Mouse (Mus musculus) hindbrain, embryonic 16.5 days (tissue): ENCODE results near the gene Mast4. TPM values are rescaled to one million over a fixed set of nuclear protein-coding genes. Genes with fewer than 3 reads are reported as not detected.
A peak's percentile ranks its signal among the peaks of the same experiment; 100 is the strongest.

Experiments used
- ATAC-seq: fragments of 200-750 bp; cut with Nextera tagmentation; 2 replicates; pipeline ENCODE4 v1.8.0; 2017; ENCODE audit warnings: moderate TSS enrichment, moderate library complexity
- H3K27ac ChIP-seq: fragments of 300-500 bp; sonication (generic); 2 replicates; pipeline ENCODE4 v1.5.1; 2014; ENCODE audit warnings: low read depth, mild to moderate bottlenecking, control low read depth, low read length, moderate library complexity
- H3K27me3 ChIP-seq: fragments of 300-500 bp; sonication (generic); replicated peaks from 2 replicates; pipeline ENCODE4 v1.6.1; 2014; ENCODE audit warnings: low read length; ENCODE audit not compliant: control insufficient read depth, insufficient read depth
- H3K36me3 ChIP-seq: fragments of 300-500 bp; sonication (generic); 2 replicates; pipeline ENCODE4 v1.6.1; 2014; ENCODE audit warnings: mild to moderate bottlenecking, low read length, moderate library complexity, mixed read lengths; ENCODE audit not compliant: control insufficient read depth, insufficient read depth
- H3K4me1 ChIP-seq: fragments of 300-500 bp; sonication (generic); 2 replicates; pipeline ENCODE4 v1.6.1; 2014; ENCODE audit warnings: low read depth, low read length; ENCODE audit not compliant: control insufficient read depth, insufficient read depth
- H3K4me2 ChIP-seq: fragments of 300-500 bp; sonication (generic); 2 replicates; pipeline ENCODE4 v1.6.1; 2014; ENCODE audit warnings: mild to moderate bottlenecking, low read length, control low read depth, moderate library complexity
- H3K4me3 ChIP-seq: fragments of 300-500 bp; sonication (generic); 2 replicates; pipeline ENCODE4 v1.5.1; 2014; ENCODE audit warnings: mild to moderate bottlenecking, low read length, control low read depth, moderate library complexity
- H3K9ac ChIP-seq: fragments of 300-500 bp; sonication (generic); 2 replicates; pipeline ENCODE4 v1.6.1; 2014; ENCODE audit warnings: low read depth, mild to moderate bottlenecking, control low read depth, low read length, moderate library complexity
- H3K9me3 ChIP-seq: fragments of 300-500 bp; sonication (generic); 2 replicates; pipeline ENCODE4 v1.6.1; 2014; ENCODE audit warnings: mild to moderate bottlenecking, low read length, moderate library complexity; ENCODE audit not compliant: control insufficient read depth
- WGBS: fragments of 180-500 bp; shearing (Covaris S2); extraction: QIAGEN DNeasy Blood & Tissue Kit; methylation state at CpG from one replicate; pipeline ENCODE4 v1.1.7; 2014; 5-methylcytosine and 5-hydroxymethylcytosine counted together
- polyA plus RNA-seq: library from polyadenylated mRNA; unstranded; fragments of >200 nt; fragmentation: Nextera tagmentation; extraction: Ambion mirVana; gene quantifications from 2 replicates; pipeline ENCODE4 v1.2.1, GENCODE M21; 2015

Gene Mast4
- polyA plus RNA-seq, 1 experiment from 2014 or later, result 24.6 TPM

DNA sequence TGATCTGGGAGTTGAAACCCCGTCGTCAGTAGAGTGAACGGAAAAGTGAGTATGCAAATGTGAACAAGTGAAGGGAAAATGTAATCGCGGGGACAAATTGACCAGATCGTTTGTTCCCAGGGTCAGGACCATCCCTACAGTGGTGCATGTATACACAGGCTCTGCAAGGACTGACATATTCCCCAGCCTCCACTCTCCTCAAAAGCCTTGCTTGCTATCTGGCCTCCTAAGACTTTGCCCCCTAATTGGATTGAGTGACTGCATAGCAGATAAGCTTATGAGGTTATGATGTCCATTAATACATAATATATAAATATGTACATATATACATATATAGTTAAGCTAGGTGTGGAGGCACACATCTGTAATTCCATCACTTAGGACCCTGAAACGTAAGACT lies 388.8 kb downstream of the Mast4 start:
- ATAC-seq, result no peak
- peaks cover 6% of the 10 kb centered on the region; the same call in 1 of the 2 replicates for H3K4me1 ChIP-seq
- no peaks in the 10 kb centered on the region for H3K27me3 ChIP-seq
- no peak overlapping the region for H3K4me2 ChIP-seq
- H3K36me3 ChIP-seq, result no peaks in the 10 kb centered on the region
- no peak overlapping the region for H3K9ac ChIP-seq
- WGBS, result 83% methylated on average over 7 of the region's 7 CpGs
- no peak overlapping the region for H3K27ac ChIP-seq
- no peak overlapping the region for H3K4me3 ChIP-seq
- no peaks in the 10 kb centered on the region for H3K9me3 ChIP-seq

DNA sequence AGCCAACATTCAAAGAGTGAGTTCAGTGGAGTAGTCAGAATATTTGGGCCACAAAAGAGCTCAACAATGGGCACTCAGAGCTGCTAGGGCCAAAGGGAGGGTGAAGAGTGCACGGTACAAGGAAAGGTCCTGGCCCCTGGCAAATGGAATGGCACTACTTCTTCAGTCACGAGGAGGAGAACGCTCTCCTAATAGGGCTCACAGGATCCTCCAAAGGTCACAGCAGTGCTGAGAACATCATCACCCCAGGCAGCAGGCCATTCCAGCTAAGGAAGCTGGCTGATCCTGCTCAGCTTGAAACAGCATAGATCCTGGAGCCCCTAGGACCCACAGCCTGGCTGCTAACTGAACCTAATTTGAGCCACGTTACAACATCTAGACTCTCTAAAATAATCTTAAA lies 389.8 kb downstream of the Mast4 start:
- H3K4me2 ChIP-seq, result no peak overlapping the region
- H3K27me3 ChIP-seq, result no peaks in the 10 kb centered on the region
- H3K4me1 ChIP-seq, result peaks cover 6% of the 10 kb centered on the region; the same call in 1 of the 2 replicates
- WGBS, result 72% methylated on average over 4 of the region's 4 CpGs
- no peak overlapping the region for H3K9ac ChIP-seq
- H3K9me3 ChIP-seq, result no peaks in the 10 kb centered on the region
- H3K4me3 ChIP-seq, result no peak overlapping the region
- ATAC-seq, result no peak
- H3K27ac ChIP-seq, result no peak overlapping the region
- H3K36me3 ChIP-seq, result no peaks in the 10 kb centered on the region

DNA sequence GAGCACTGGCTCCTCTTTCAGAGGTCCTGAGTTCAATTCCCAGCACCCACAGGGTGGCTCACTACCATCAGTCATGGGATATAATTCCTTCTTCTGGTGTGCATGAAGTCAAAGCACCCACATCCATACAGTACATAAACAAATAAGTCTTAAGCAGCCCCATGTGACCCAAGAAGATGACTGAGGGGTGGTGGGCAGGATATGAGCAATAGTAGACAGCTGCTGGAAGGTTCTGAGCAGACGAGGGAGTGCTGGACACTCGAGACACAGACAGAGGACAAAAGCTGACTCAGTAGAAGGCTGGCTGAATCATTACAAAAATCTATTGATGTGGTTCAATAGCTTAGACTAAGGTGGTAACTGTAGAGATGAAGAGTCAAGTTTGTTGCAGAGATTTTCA lies 391.7 kb downstream of the Mast4 start:
- Histone ChIP-seq H3K27me3 (no peaks in the 10 kb centered on the region), H3K36me3 (no peaks in the 10 kb centered on the region), H3K9ac (no peak overlapping the region), H3K27ac (no peak overlapping the region), H3K9me3 (no peaks in the 10 kb centered on the region), H3K4me1 (peaks cover 6% of the 10 kb centered on the region; the same call in 1 of the 2 replicates), H3K4me2 (no peak overlapping the region), H3K4me3 (no peak overlapping the region)
- 87% methylated on average over 2 of the region's 2 CpGs for WGBS
- ATAC-seq, result no peak

DNA sequence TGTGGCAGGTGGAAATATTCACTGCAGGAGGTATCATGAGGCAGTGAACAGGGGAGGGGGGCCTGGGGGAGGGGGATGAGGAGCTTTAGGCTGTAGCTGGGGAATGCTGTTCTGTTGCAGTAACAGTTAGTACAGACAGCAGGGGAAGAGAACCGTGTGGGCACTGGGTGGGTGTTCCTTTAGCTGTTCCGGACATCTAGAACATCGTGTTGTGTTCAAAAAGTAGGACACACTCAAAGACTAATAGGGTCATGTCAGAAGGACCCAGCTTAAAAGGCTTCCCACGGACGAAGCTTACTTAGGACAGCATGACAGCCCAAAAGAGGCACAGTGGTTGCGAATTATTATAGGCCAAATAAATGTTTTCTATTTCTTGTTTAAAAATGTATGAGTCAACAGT lies 393.8 kb downstream of the Mast4 start:
- Histone ChIP-seq H3K4me2 (no peak overlapping the region), H3K36me3 (no peaks in the 10 kb centered on the region), H3K9ac (no peak overlapping the region), H3K4me1 (no peaks in the 10 kb centered on the region), H3K27ac (no peak overlapping the region), H3K9me3 (no peaks in the 10 kb centered on the region), H3K4me3 (no peak overlapping the region), H3K27me3 (no peaks in the 10 kb centered on the region)
- ATAC-seq, result no peak
- 88% methylated on average over 6 of the region's 6 CpGs for WGBS

GRCm38 (mm10) chr13:102936233-102936632 lies 398.1 kb downstream of the Mast4 start:
- H3K4me2 ChIP-seq, result no peak overlapping the region
- H3K27me3 ChIP-seq, result no peaks in the 10 kb centered on the region
- no peaks in the 10 kb centered on the region for H3K9me3 ChIP-seq
- H3K4me1 ChIP-seq, result no peaks in the 10 kb centered on the region; the same call in 1 of the 2 replicates
- no peaks in the 10 kb centered on the region for H3K36me3 ChIP-seq
- H3K4me3 ChIP-seq, result no peak overlapping the region
- ATAC-seq, result no peak
- H3K9ac ChIP-seq, result no peak overlapping the region
- H3K27ac ChIP-seq, result no peak overlapping the region
- 98% methylated on average over 2 of the region's 2 CpGs for WGBS

DNA sequence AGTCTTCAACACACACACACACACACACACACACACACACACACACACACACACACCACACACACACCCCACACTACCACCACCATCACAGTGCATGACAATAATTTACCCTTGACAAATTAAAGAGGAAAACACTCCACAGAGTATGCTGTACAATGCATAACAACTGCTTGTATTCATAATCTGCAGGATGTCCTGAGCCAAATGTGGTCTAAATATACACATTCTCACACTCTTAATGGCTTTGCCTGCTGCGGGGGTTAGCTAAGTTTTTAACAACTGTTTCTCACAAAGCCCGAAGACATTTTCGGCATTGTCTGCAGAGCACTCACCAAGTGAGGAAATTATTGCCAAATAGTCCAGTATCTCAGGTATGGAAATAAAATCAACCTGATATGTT lies 398.5 kb downstream of the Mast4 start:
- Histone ChIP-seq H3K36me3 (no peaks in the 10 kb centered on the region), H3K27me3 (no peaks in the 10 kb centered on the region), H3K27ac (no peak overlapping the region), H3K4me2 (no peak overlapping the region), H3K9me3 (no peaks in the 10 kb centered on the region), H3K4me1 (no peaks in the 10 kb centered on the region; the same call in 1 of the 2 replicates), H3K9ac (no peak overlapping the region), H3K4me3 (no peak overlapping the region)
- no peak for ATAC-seq
- 76% methylated on average over 3 of the region's 3 CpGs for WGBS

DNA sequence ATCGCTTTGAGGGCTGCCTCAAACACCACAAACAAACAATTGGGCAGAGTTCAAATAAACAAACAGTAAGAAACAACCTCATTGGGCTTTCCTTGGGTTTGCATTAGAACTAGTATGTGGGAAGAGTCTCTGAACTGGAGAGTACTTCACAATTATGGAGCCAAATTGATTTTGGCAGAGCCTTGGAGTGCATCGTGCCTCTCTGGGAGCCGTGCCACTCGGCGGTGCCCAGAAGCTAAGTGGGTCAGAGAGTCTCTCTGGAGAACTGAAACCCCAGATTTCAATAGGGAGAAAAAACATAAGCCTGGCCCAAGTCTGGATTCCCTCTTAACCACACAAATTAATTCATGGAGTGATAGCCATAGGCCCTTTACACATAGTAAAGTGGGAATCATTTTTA lies 400.6 kb downstream of the Mast4 start:
- Histone ChIP-seq H3K36me3 (no peaks in the 10 kb centered on the region), H3K9ac (no peak overlapping the region), H3K4me2 (no peak overlapping the region), H3K27ac (no peak overlapping the region), H3K9me3 (no peaks in the 10 kb centered on the region), H3K27me3 (no peaks in the 10 kb centered on the region), H3K4me3 (no peak overlapping the region), H3K4me1 (no peaks in the 10 kb centered on the region; the same call in 1 of the 2 replicates)
- ATAC-seq, result peak; percentile 68; the same call in 1 of the 2 replicates
- WGBS, result 77% methylated on average over 5 of the region's 5 CpGs

GRCm38 (mm10) chr13:102932434-102932833 lies 401.9 kb downstream of the Mast4 start:
- 60% methylated on average over 9 of the region's 9 CpGs for WGBS
- no peaks in the 10 kb centered on the region; the same call in 1 of the 2 replicates for H3K4me1 ChIP-seq
- H3K27me3 ChIP-seq, result no peaks in the 10 kb centered on the region
- no peaks in the 10 kb centered on the region for H3K9me3 ChIP-seq
- ATAC-seq, result no peak
- no peak overlapping the region for H3K9ac ChIP-seq
- H3K4me2 ChIP-seq, result no peak overlapping the region
- H3K36me3 ChIP-seq, result no peaks in the 10 kb centered on the region
- H3K27ac ChIP-seq, result no peak overlapping the region
- no peak overlapping the region for H3K4me3 ChIP-seq

- H3K4me3 ChIP-seq, result no peak overlapping the region
- H3K27me3 ChIP-seq, result no peaks in the 10 kb centered on the region
- H3K9ac ChIP-seq, result no peak overlapping the region
- 92% methylated on average over 1 of the region's 1 CpGs for WGBS
- H3K36me3 ChIP-seq, result no peaks in the 10 kb centered on the region
- H3K9me3 ChIP-seq, result no peaks in the 10 kb centered on the region
- H3K4me1 ChIP-seq, result no peaks in the 10 kb centered on the region; the same call in 1 of the 2 replicates
- H3K4me2 ChIP-seq, result no peak overlapping the region
- H3K27ac ChIP-seq, result no peak overlapping the region
- no peak for ATAC-seq
Measured at GRCm38 (mm10) chr13:102931951-102932350, 402.3 kb downstream of the Mast4 start.
